Mouse (Mus musculus) liver, embryonic 15.5 days (tissue): ENCODE measurements around the gene Pla2g3. TPM values are rescaled to one million over a fixed set of nuclear protein-coding genes. Genes with fewer than 3 reads are reported as not detected.

ENCODE experiments used
- ATAC-seq: fragments of 200-750 bp; cut with Nextera tagmentation; 2 replicates; pipeline ENCODE4 v1.8.0; 2017; ENCODE audit warnings: moderate number of reproducible peaks, mild to moderate bottlenecking, moderate library complexity; ENCODE audit not compliant: insufficient read depth
- H3K27ac ChIP-seq: fragments of 300-500 bp; sonication (generic); replicated peaks from 2 replicates; pipeline ENCODE4 v1.5.1; 2015; ENCODE audit warnings: mild to moderate bottlenecking, inconsistent platforms
- H3K27me3 ChIP-seq: fragments of 300-500 bp; sonication (generic); 2 replicates; pipeline ENCODE4 v1.6.1; 2015; ENCODE audit warnings: mild to moderate bottlenecking, inconsistent platforms
- H3K36me3 ChIP-seq: fragments of 300-500 bp; sonication (generic); replicated peaks from 2 replicates; pipeline ENCODE4 v1.6.1; 2015; ENCODE audit warnings: moderate library complexity, mild to moderate bottlenecking, inconsistent platforms
- H3K4me1 ChIP-seq: fragments of 300-500 bp; sonication (generic); replicated peaks from 2 replicates; pipeline ENCODE4 v1.6.1; 2015; ENCODE audit warnings: inconsistent platforms
- H3K4me2 ChIP-seq: fragments of 300-500 bp; sonication (generic); 2 replicates; pipeline ENCODE4 v1.6.1; 2015; ENCODE audit warnings: moderate library complexity, mild to moderate bottlenecking, inconsistent platforms
- H3K4me3 ChIP-seq: fragments of 300-500 bp; sonication (generic); replicated peaks from 2 replicates; pipeline ENCODE4 v1.5.1; 2015; ENCODE audit warnings: mild to moderate bottlenecking, inconsistent platforms
- H3K9ac ChIP-seq: fragments of 300-500 bp; sonication (generic); 2 replicates; pipeline ENCODE4 v1.6.1; 2015; ENCODE audit warnings: moderate library complexity, mild to moderate bottlenecking, inconsistent platforms
- H3K9me3 ChIP-seq: fragments of 300-500 bp; sonication (generic); replicated peaks from 2 replicates; pipeline ENCODE4 v1.6.1; 2016; ENCODE audit warnings: inconsistent platforms
- WGBS: fragments of 180-500 bp; shearing (Covaris S2); methylation state at CpG from one replicate; pipeline ENCODE4 v1.1.7; 2015; ENCODE audit warnings: mixed read lengths; ENCODE audit not compliant: insufficient replicate concordance; 5-methylcytosine and 5-hydroxymethylcytosine counted together
- polyA plus RNA-seq: library from polyadenylated mRNA; unstranded; fragments of >200 nt; fragmentation: Nextera tagmentation; extraction: Ambion mirVana; gene quantifications from 2 replicates; pipeline ENCODE4 v1.2.1, GENCODE M21; 2015

The Pla2g3 gene
- polyA plus RNA-seq, 1 experiment from 2014 or later, result 0.06 TPM

DNA sequence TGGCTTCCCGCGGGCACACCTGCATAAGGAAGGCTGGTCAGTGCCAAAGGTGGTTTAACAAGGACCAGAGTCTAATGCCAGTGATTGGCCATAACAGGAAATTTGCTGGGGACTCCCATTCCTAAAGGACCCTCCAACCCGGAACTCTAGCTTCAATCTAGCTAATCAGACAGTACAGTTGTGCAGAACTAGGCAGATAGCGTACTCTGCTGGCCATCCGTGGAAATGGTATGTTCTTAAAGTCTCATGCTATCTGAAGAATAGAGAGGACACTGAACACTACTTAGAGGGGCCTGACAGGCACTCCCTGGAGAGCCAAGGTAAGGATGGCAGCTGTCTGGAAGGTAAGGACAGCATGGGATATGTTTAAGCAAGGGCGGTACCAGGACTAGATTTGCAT is 43.5 kb downstream of the Pla2g3 start:
- Histone ChIP-seq H3K36me3 (peaks cover 61% of the 10 kb centered on the region), H3K27ac (no peak overlapping the region), H3K4me2 (no peak overlapping the region), H3K4me1 (peaks cover 16% of the 10 kb centered on the region), H3K9ac (no peak overlapping the region), H3K9me3 (no peaks in the 10 kb centered on the region), H3K27me3 (no peaks in the 10 kb centered on the region), H3K4me3 (no peak overlapping the region)
- WGBS, result 69% methylated on average over 6 of the region's 6 CpGs
- ATAC-seq, result no peak

GRCm38 (mm10) chr11:3532101-3532931 is 44.2 kb downstream of the Pla2g3 start:
- 76% methylated on average over 16 of the region's 16 CpGs for WGBS

DNA sequence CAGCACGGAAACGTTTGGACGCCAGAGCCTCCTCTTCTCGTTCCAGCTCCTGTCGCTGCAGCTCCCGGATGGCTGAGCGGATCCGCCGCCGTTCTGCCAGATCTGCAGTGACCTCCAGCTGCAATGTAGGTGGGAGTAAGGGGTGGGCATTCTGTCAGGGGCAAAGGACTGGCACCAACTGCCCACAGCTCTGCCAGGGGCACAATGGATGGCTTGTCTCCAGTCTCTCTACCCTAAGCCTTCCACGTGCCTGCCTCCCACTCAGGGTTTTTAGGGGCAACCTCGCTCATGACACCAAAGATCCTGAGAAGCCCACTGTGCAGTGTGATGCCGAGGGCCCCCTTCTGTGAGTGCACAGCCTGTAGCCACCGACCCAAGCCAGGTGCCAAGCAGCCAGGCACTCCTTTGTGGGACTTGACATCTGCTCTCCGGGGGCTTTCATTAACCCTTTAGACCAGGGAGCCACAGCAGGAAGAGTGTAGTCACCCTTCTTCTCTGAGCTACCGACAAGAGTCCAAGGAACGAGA is 45.4 kb downstream of the Pla2g3 start:
- Histone ChIP-seq H3K36me3 (peaks cover 52% of the 10 kb centered on the region), H3K27ac (no peak overlapping the region), H3K4me3 (no peak overlapping the region), H3K9ac (no peak overlapping the region), H3K4me1 (peaks cover 27% of the 10 kb centered on the region), H3K4me2 (no peak overlapping the region), H3K27me3 (no peaks in the 10 kb centered on the region), H3K9me3 (no peaks in the 10 kb centered on the region)
- WGBS, result 76% methylated on average over 17 of the region's 17 CpGs
- no peak for ATAC-seq

More at GRCm38 (mm10) chr11:3532101-3532931, 44.2 kb downstream of the Pla2g3 start:
- peaks cover 16% of the 10 kb centered on the region for H3K4me1 ChIP-seq
- no peaks in the 10 kb centered on the region for H3K27me3 ChIP-seq
- H3K4me2 ChIP-seq, result no peak overlapping the region
- no peak overlapping the region for H3K9ac ChIP-seq
- no peak for ATAC-seq
- no peak overlapping the region for H3K27ac ChIP-seq
- H3K36me3 ChIP-seq, result peaks cover 61% of the 10 kb centered on the region
- H3K9me3 ChIP-seq, result no peaks in the 10 kb centered on the region
- H3K4me3 ChIP-seq, result no peak overlapping the region

DNA sequence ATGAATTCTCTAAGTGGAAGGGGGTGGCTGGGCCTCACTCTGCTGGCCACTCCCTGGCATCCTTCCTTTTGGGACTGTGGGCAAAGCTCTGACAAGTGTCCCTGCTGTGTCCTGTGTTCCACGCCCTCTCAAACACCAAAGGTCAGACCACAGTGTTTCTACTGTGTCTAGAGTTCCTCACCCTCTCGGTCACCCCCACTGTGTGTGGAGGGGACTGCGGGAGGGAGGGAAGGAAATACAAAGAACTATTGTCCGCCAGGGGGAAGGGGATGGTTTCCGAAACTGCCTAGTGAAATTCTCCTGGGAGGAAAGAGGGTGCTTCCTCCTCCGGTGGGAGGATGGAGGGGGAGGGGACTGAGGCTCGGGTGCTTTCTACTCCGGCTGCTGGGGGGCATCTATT is 46.9 kb downstream of the Pla2g3 start:
- H3K4me3 ChIP-seq, result peak overlapping the region; percentile 58; the same call in 1 of the 2 replicates
- no peaks in the 10 kb centered on the region for H3K9me3 ChIP-seq
- H3K4me1 ChIP-seq, result peaks cover 41% of the 10 kb centered on the region
- peak overlapping the region; percentile 86 for H3K4me2 ChIP-seq
- peaks cover 37% of the 10 kb centered on the region for H3K36me3 ChIP-seq
- no peak overlapping the region for H3K9ac ChIP-seq
- no peak for ATAC-seq
- no peak overlapping the region for H3K27ac ChIP-seq
- 17% methylated on average over 8 of the region's 8 CpGs for WGBS
- no peaks in the 10 kb centered on the region for H3K27me3 ChIP-seq

DNA sequence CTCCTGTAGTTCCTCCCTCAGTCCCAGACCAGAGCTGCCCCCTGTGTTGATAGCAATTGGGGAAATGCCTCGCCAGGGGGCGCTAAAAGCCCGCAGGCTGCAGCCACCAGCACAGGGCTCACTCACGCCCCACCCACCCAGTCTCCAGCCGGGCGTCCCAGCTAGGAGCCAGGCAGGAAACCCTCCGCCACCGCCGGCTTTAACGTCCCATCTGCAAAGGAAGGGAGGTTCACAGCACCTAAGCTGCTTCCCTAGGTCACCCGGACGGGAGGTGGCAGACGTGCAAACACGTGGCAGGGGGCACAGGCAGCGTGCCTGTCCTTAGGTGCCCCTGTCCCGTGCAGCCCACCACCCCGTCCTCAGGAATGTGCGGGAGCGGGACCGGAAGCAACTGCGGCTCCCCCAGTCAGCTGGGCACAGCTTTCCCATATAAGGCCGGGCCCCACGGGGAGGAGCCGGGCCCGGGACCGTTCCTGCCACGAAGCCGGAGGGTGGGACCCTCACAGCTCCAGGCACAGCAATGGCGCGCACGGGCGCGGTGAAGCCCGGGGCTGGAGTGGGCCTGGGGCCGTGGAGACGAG is 47.4 kb downstream of the Pla2g3 start:
- peak; percentile 66 for ATAC-seq
- Histone ChIP-seq H3K36me3 (peaks cover 34% of the 10 kb centered on the region), H3K4me1 (peaks cover 42% of the 10 kb centered on the region), H3K4me2 (peak overlapping the region; percentile 86), H3K9ac (peak overlapping the region; percentile 47; the same call in 1 of the 2 replicates), H3K27me3 (no peaks in the 10 kb centered on the region), H3K27ac (peak overlapping the region; percentile 66), H3K9me3 (no peaks in the 10 kb centered on the region), H3K4me3 (peak overlapping the region; percentile 58)
- WGBS, result under 1% methylated on average over 36 of the region's 36 CpGs

DNA sequence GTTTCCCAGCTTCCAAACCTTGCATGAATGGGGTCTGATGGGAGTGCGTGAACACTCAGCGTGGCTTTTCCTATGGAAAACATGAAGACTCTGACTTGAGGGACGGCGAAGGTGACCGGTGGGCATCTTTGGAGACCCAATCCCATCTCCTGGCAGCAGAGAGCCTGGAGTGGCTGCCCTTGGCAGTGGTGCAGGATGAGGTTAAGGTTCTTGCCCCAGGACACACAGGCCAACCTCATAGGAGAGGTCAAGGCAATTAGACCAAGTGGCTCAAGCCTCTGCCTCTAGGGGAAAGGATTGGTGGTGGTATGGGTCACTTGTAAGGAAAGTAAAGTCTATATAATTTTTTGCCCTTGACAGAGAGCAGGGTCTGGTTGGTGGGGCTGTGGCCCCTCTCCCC is 48.0 kb downstream of the Pla2g3 start:
- Histone ChIP-seq H3K4me2 (peak overlapping the region; percentile 86), H3K27ac (peak overlapping the region; percentile 66), H3K4me3 (peak overlapping the region; percentile 58), H3K9me3 (no peaks in the 10 kb centered on the region), H3K27me3 (no peaks in the 10 kb centered on the region), H3K9ac (peak overlapping the region; percentile 47; the same call in 1 of the 2 replicates), H3K4me1 (peaks cover 42% of the 10 kb centered on the region), H3K36me3 (peaks cover 28% of the 10 kb centered on the region)
- WGBS, result 53% methylated on average over 5 of the region's 5 CpGs
- no peak for ATAC-seq

GRCm38 (mm10) chr11:3536745-3537333 is 48.8 kb downstream of the Pla2g3 start:
- Histone ChIP-seq H3K36me3 (peaks cover 24% of the 10 kb centered on the region), H3K9ac (no peak overlapping the region), H3K27ac (no peak overlapping the region), H3K4me1 (peaks cover 42% of the 10 kb centered on the region), H3K4me3 (no peak overlapping the region), H3K27me3 (no peaks in the 10 kb centered on the region), H3K9me3 (no peaks in the 10 kb centered on the region), H3K4me2 (no peak overlapping the region)
- WGBS, result 74% methylated on average over 5 of the region's 5 CpGs
- no peak for ATAC-seq

GRCm38 (mm10) chr11:3537711-3538110 is 49.6 kb downstream of the Pla2g3 start:
- H3K9ac ChIP-seq, result no peak overlapping the region
- ATAC-seq, result no peak
- WGBS, result 57% methylated on average over 3 of the region's 3 CpGs
- H3K27me3 ChIP-seq, result no peaks in the 10 kb centered on the region
- peak overlapping the region; percentile 77 for H3K4me2 ChIP-seq
- peaks cover 42% of the 10 kb centered on the region for H3K4me1 ChIP-seq
- H3K36me3 ChIP-seq, result peaks cover 15% of the 10 kb centered on the region; the same call in 1 of the 2 replicates
- no peak overlapping the region for H3K27ac ChIP-seq
- no peaks in the 10 kb centered on the region for H3K9me3 ChIP-seq
- peak overlapping the region; percentile 63; the same call in 1 of the 2 replicates for H3K4me3 ChIP-seq

GRCm38 (mm10) chr11:3538341-3538740 is 50.3 kb downstream of the Pla2g3 start:
- WGBS, result 43% methylated on average over 4 of the region's 4 CpGs
- Histone ChIP-seq H3K9ac (peak overlapping the region; percentile 54), H3K4me2 (peak overlapping the region; percentile 77), H3K27me3 (no peaks in the 10 kb centered on the region), H3K36me3 (peaks cover 9% of the 10 kb centered on the region; the same call in 1 of the 2 replicates), H3K27ac (no peak overlapping the region), H3K4me1 (peaks cover 42% of the 10 kb centered on the region), H3K4me3 (peak overlapping the region; percentile 63), H3K9me3 (no peaks in the 10 kb centered on the region)
- no peak for ATAC-seq

DNA sequence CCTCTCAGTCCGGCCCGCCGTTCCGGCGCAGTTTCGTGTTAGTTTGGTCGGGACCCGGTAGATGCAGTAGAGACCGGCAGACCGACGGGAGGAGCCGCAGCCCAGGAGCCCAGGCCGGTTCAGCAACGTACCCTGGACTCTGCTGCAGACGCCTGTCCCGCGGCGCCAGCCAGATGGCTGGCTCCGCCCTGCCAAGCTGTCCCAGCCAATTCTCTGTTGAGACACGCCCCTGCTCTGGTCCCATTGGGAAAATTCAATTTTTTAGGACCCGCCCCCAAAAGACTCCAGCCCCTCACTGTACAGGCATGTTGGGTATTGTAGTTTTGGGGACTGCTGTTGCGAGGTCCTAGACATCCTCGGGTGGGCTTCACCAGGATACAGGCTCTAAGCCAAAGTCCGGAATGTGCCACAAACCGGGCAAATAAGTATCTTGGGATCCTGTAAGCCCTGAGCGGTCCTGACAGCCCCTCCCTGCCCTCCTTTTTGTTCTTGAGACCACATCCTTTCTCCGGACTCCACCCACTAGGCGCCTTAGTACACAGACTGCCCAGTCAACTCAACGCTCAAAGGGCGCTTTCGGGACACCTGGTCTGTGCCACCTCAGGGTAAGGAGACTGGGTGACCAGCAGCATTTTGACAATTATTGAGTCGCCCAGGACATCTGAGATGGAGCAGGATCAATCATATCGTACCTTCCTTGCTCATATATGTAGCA is 51.2 kb downstream of the Pla2g3 start:
- peak; percentile 79 for ATAC-seq
- no peak overlapping the region for H3K27ac ChIP-seq
- peaks cover 42% of the 10 kb centered on the region for H3K4me1 ChIP-seq
- peak overlapping the region; percentile 54 for H3K9ac ChIP-seq
- H3K9me3 ChIP-seq, result no peaks in the 10 kb centered on the region
- H3K36me3 ChIP-seq, result 0 out of 2 replicates have a peak, but pooled peaks cover under 1% of the 10 kb centered on the region
- H3K4me3 ChIP-seq, result peak overlapping the region; percentile 63
- H3K4me2 ChIP-seq, result peak overlapping the region; percentile 77
- WGBS, result 2% methylated on average over 33 of the region's 33 CpGs
- H3K27me3 ChIP-seq, result no peaks in the 10 kb centered on the region
